Mouse (Mus musculus): ENCODE measurements around the gene Mip. TPM values are rescaled to one million over a fixed set of nuclear protein-coding genes. Genes with fewer than 3 reads are reported as not detected.

The Mip gene
- total and polyA plus RNA-seq, 3 experiments: not detected

GRCm38 (mm10) chr10:128188242-128188877 lies 37.3 kb upstream of the Mip start:
- H3K36me3 ChIP-seq (replicated peaks in 1 of 2; ENCODE audit: control insufficient read depth in 1 of 2, insufficient read depth in 1 of 2, low read length in 1 of 2): no peaks in the 10 kb centered on the region
- peaks cover 4 to 16% of the 10 kb centered on the region in 2 experiments; a peak in 2 of 4 replicates for H3K4me1 ChIP-seq (ENCODE audit: control insufficient read depth in 1 of 2, insufficient read depth in 2 of 2)
- peaks cover 4% of the 10 kb centered on the region for H3K27me3 ChIP-seq (replicated peaks)
- H3K9ac ChIP-seq (ENCODE audit: insufficient read depth, low read depth): no peak overlapping the region
- dilution Hi-C loops (cut with MboI; ENCODE audit: extremely low pct_ligation_motif_present, extremely low pct_unique_long_range_greater_than_20kb, low sequenced_read_pairs): no loop called here
- peak; percentile 80 for DNase-seq (ENCODE audit: extremely low read depth)
- peak overlapping the region; percentile 59 for H3K4me2 ChIP-seq (ENCODE audit: insufficient read depth, low read depth, poor library complexity, severe bottlenecking)
- no peaks in the 10 kb centered on the region for H3K9me3 ChIP-seq (replicated peaks; ENCODE audit: low read length)
- no peaks in the 10 kb centered on the region for H3K79me2 ChIP-seq (replicated peaks; ENCODE audit: control insufficient read depth, extremely low read depth, insufficient read depth, poor library complexity, severe bottlenecking)
- in situ Hi-C loops (cut with MboI; ENCODE audit: low pct_ligation_motif_present, low pct_unique_long_range_greater_than_20kb, low sequenced_read_pairs): loop anchor here (5.0 to 25.0 kb wide), 2 partner anchors 41 to 251 kb away; no protein-coding TSS in a partner anchor
- no peak for TF ChIP-seq E2F4 (IDR thresholded peaks at IDR 0.05; ENCODE audit: insufficient replicate concordance, low read depth, low read length)
- peak; percentile 59 for TF ChIP-seq SMC3 (IDR thresholded peaks at IDR 0.05; ENCODE audit: low read depth, low read length)
- peak; percentile 32; the same call in 1 of the 2 replicates for TF ChIP-seq MYC (IDR thresholded peaks at IDR 0.05; ENCODE audit: low read depth, low read length)
- TF ChIP-seq RAD21 (IDR thresholded peaks at IDR 0.05; ENCODE audit: low read depth, low read length): peak; percentile 88
- TF ChIP-seq POLR2AphosphoS2 (IDR thresholded peaks at IDR 0.05; ENCODE audit: low read depth, low read length): no peak
- no peak for TF ChIP-seq GABPA (IDR thresholded peaks at IDR 0.05; ENCODE audit: insufficient replicate concordance, low read depth, low read length)
- TF ChIP-seq MXI1 (IDR thresholded peaks at IDR 0.05; ENCODE audit: low read depth, low read length): 0 out of 2 replicates have a peak, but pooled peaks have one; percentile 24
- no peak for TF ChIP-seq USF2 (conservative IDR thresholded peaks at IDR 0.05; ENCODE audit: low read depth, low read length)
- no peak for TF ChIP-seq MAFK (IDR thresholded peaks at IDR 0.05; ENCODE audit: insufficient replicate concordance, low read length)
- TF ChIP-seq RCOR1 (conservative IDR thresholded peaks at IDR 0.05; ENCODE audit: low read depth, low read length): no peak
- no peak for TF ChIP-seq BHLHE40 (IDR thresholded peaks at IDR 0.05; ENCODE audit: low read depth, low read length)
- no peak for TF ChIP-seq USF1 (IDR thresholded peaks at IDR 0.05; ENCODE audit: low read depth, low read length)
- TF ChIP-seq IRF4 (IDR thresholded peaks at IDR 0.05; ENCODE audit: low read depth, low read length): no peak
- 0 out of 2 replicates have a peak, but pooled peaks have one; percentile 6 for TF ChIP-seq JUN (IDR thresholded peaks at IDR 0.05; ENCODE audit: insufficient read depth, low read depth, low read length)
- no peak for TF ChIP-seq UBTF (IDR thresholded peaks at IDR 0.05; ENCODE audit: low read depth, low read length)
- 0 out of 2 replicates have a peak, but pooled peaks have one; percentile 44 for TF ChIP-seq SIN3A (IDR thresholded peaks at IDR 0.05; ENCODE audit: low read length)
- no peak for TF ChIP-seq NRF1 (IDR thresholded peaks at IDR 0.05; ENCODE audit: low read depth, low read length)
- TF ChIP-seq CTCF (conservative IDR thresholded peaks at IDR 0.05 in 1 of 2, IDR thresholded peaks at IDR 0.05 in 1 of 2; ENCODE audit: low read depth in 2 of 2, low read length in 2 of 2): peak; percentile 66 to 88
- TF ChIP-seq ETS1 (conservative IDR thresholded peaks at IDR 0.05; ENCODE audit: low read depth, low read length): no peak
- 0 out of 2 replicates have a peak, but pooled peaks have one; percentile 25 for TF ChIP-seq JUND (conservative IDR thresholded peaks at IDR 0.05; ENCODE audit: low read depth, low read length)
- TF ChIP-seq NELFE (IDR thresholded peaks at IDR 0.05; ENCODE audit: low read depth, low read length): no peak
- TF ChIP-seq ZNF384 (IDR thresholded peaks at IDR 0.05; ENCODE audit: low read depth, low read length): peak; percentile 75
- no peak for TF ChIP-seq CHD1 (IDR thresholded peaks at IDR 0.05; ENCODE audit: low read depth, low read length)
- TF ChIP-seq ZKSCAN1 (IDR thresholded peaks at IDR 0.05; ENCODE audit: borderline replicate concordance, low read depth, low read length): no peak
- TF ChIP-seq TBP (conservative IDR thresholded peaks at IDR 0.05; ENCODE audit: low read depth, low read length): no peak
- 0 out of 2 replicates have a peak, but pooled peaks have one; percentile 13 for TF ChIP-seq MEF2A (IDR thresholded peaks at IDR 0.05; ENCODE audit: borderline replicate concordance, low read depth, low read length)
- TF ChIP-seq HCFC1 (IDR thresholded peaks at IDR 0.05; ENCODE audit: low read depth, low read length): no peak
- TF ChIP-seq PAX5 (IDR thresholded peaks at IDR 0.05; ENCODE audit: low read length): no peak
- H3K4me3 ChIP-seq (replicated peaks in 1 of 3; ENCODE audit: low read depth in 2 of 3, low read length in 2 of 3, poor library complexity in 1 of 3): no peak overlapping the region
- no peak overlapping the region for H3K27ac ChIP-seq (ENCODE audit: insufficient read depth, low read depth)
